Mouse (Mus musculus) brain, adult 2 months (tissue): Measurements from ENCODE around the gene Scn2b.

Source experiments
- DNase-seq: peaks from one replicate; pipeline ENCODE4 v3.0.0; 2011; ENCODE audit warnings: low read depth, low spot score

The Scn2b gene

DNA sequence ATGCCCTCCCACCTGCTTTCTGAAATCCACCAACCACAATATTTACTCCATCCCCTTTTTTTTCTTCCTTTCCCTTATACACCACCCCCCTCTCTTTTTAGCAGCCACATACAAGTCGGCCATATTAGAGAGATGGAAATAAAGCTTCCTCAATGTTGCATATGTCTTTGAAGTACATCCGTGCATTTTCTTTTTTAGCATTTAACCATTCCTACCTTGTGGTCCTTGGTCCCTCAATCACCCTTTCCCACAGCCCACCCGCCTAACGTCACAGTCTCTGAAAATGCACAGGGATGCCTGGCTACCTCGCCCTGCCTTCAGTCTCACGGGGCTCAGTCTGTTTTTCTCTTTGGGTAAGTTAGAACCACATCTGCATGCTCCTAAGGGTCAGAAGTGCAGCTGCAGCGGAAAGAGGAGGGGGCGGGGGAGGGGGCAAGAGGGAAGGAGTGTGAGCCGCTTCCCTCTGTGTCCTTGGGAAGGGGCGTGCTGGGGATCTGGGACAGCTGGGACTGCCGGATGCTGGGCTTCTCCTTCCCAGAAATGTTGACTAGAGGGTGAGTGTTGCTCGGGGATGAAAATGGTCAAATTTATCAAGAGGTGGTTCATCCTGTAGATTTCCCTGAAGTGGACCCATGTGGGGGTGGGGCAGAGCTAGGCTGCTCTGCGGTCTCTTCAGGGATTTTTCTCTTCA, at the start of gene Scn2b:
Scn2b (plus strand) TSS at position 42 of the 691 bp plus-strand sequence.
- peak; percentile 89 for DNase-seq

GRCm38 (mm10) chr9:45071800-45072199, 45.8 kb upstream of the Scn2b start:
- DNase-seq, result no peak

DNA sequence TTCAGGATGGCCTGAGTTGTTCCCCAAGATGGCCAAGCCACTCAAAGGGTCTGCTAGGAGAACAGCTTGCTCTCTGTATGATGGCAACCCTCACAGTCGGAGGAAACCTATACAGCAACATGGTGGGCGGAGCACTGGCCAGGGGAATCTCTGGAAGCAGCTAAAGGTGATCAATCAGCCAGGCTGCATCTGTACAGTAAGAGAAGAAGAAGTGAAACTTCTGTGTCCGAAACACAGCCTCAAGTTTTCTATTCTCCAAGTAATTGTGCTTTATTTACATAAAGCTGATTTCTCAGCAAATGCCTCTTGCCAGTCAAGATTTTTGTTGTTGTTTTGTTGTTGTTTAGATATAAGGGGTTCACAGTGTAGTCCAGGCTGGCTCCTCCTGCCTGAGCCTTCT, 39.7 kb upstream of the Scn2b start:
- no peak for DNase-seq

GRCm38 (mm10) chr9:45079011-45079410, 38.6 kb upstream of the Scn2b start, which contains the start of gene Jaml:
TSS of gene Jaml (plus strand) at chr9:45079183.
- DNase-seq, result no peak

DNA sequence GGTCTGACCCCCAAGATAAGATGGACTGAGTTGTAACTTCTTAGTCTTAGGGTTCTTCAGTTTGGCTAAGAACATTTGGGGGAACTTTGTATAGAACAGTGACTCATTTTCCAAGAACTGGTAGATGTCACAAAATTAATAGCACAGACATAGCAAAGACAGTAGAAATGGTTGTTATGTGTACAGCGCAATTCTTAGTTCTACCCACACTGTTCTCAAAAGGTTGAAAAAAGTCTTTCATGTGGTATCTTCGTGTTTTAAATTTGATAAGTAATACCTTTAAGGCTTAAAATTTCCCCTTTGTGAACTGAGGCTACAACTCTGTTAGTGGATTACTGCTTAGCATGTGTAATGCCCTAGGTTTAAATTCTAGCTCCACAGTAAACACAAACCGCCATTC, 34.5 kb upstream of the Scn2b start:
- DNase-seq, result no peak

- no peak for DNase-seq
These were observed 33.0 kb upstream of the Scn2b start for GRCm38 (mm10) chr9:45084556-45084955.

DNA sequence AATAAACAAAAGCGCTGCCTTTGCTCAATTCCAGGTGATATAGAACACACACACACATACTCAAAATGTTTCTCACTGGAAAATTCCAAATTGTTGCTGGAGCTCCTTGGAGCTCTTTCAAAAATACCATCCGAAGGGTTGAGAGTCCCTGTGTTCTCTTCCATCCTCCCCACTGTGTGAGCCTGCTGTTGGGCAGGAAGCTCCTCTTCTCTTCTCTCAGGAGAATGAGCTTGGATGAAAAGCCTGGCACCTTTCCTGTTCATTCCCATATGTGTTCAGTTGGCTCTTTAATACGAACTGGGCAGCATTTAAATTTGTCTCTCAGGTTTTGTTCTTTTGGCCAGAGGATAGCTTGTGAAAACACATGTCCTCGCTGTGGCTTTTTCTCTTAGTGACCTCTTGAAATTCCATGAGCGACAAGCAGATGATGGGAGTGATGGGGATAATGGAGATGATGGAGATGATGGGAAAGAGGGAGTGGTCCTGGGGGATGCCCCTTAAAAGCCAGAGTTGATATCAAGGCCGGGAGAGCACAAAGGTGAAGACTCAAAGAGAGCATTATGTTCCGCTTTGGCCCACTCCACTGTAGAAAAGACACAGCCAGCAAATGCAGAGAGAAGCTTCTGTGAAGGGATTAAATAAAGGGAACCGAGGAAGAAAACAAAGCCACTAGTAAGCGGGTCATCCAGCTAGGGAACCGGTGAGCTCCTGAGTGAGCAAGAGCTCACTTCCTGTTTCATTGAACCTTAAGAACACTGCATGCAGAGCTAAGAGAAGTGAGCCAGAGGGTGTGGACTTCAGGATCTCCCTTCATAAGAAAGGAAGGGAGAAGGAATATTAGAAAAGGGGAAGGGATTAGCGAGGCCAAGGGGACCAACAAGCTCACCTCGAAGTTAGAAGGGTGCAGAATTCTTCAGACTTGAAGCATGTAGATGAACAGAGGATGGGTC, 31.6 kb upstream of the Scn2b start:
- peak; percentile 99 for DNase-seq

- no peak for DNase-seq
These were observed 29.5 kb upstream of the Scn2b start for GRCm38 (mm10) chr9:45088040-45088439.

- DNase-seq, result no peak
These were observed 26.8 kb upstream of the Scn2b start for GRCm38 (mm10) chr9:45090811-45091210.

GRCm38 (mm10) chr9:45092641-45093040, 24.9 kb upstream of the Scn2b start:
- DNase-seq, result no peak

- DNase-seq, result no peak
These were observed 22.2 kb upstream of the Scn2b start for GRCm38 (mm10) chr9:45095149-45095937.

DNA sequence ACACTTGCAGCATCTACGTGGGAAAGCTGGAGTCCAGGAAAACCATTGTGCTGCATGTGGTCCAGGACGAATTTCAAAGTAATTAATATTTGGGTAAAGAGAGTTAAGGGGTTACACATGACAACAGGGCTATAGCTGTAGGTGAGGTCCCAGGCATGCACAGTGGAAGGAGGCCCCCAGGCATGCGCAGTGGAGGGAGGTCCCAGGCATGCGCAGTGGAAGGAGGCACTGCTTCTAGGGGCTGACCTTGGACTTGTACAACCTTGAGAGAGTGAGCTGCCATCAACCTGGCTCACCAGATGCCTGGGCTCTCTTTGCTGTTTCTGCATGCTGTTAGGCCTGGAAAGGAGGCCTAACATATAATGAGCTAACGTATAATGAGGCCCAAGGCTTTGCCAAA, 19.7 kb upstream of the Scn2b start:
- no peak for DNase-seq

GRCm38 (mm10) chr9:45098426-45098825, 19.2 kb upstream of the Scn2b start:
- DNase-seq, result no peak

- no peak for DNase-seq
These were observed 15.1 kb upstream of the Scn2b start for GRCm38 (mm10) chr9:45102528-45102927.

- no peak for DNase-seq
These were observed 14.2 kb upstream of the Scn2b start for GRCm38 (mm10) chr9:45103211-45103979.

DNA sequence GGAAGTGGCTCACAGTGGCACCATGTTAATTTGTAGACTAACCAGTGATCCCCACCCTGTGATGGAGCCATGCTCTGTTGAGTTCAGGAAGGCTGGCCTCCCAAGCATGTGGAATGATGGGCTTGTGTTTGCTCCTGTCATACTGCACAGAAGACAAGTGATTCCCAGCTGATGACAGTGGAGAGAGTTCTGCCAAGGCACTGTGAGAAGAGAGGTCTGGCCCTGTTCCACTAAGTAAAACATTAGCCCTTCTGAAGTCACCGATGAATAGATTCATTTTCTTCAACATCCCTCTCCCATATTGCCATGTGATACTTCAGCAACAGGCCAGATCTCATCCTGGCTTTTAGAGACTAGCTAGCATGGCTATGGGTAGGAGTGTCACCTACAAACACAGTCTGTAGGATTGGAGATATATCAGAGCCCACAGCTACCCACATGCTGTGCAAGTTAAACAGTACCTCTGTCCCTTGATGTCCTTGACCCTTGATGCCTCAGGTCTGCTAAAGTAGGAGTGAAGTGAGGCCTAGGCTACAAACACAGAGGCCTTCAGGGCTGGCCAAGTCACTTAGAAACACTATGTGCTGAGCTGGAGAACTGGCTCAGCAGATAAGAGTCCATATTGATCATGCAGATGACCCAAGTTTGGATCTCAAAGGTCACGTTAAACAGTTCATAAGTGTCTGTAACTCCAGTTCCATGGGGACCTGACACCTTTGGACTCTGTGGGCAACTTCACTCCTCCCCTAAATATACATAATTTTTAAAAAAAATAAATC, 11.8 kb upstream of the Scn2b start:
- no peak for DNase-seq

GRCm38 (mm10) chr9:45115706-45116105, 1.9 kb upstream of the Scn2b start:
- peak; percentile 97 for DNase-seq

DNA sequence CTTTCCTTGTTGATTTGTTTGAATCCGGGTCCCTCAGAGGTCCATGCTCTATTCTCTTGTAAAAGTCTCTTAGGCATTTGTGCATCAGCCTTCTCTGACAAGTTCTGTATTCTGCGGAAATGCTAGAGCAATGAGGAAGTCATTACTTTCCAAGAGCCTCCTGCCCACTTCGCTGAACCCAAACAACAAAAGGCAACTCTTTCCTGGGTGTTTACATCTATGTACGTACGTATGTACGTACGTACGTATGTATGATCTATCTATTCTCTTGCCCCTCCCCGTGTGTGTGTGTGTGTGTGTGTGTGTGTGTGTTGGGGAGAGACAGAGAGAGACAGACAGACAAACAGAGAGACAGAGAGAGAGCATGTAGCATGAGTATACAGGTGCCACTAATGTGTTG, 763 bp upstream of the Scn2b start:
- no peak for DNase-seq

GRCm38 (mm10) chr9:45118552-45118951, 970 bp downstream of the Scn2b start:
- peak; percentile 95 for DNase-seq

DNA sequence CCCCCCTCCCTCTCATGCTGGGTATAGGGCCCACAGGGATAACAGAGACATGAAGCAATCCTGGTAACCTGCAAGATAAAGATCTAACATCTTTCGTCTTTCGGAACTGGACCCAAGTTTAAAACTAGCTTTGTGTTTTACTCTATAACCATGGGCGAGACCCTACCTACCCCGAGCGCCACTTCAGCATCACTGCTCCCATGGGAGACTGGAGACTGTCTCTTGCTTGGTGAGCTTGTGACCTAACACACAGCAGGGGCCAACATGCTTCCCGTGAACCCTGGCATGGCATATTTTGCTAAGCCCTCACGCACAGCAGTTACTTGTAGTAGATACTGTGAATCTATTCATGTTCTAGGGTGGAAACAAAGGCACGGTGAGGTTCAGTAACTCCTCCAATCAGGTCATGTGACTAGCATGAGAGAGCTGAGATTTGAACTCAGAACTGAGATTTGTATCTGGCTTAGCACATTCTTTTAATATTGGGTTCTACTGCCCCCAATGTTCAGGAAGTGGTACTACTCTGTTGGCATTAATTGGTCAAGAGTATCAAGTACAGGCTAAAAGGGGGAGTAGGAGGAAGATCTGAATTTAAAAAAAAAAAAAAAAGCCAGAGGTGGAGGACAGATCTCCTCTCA, 1.9 kb downstream of the Scn2b start:
- no peak for DNase-seq
